Mouse (Mus musculus): ENCODE measurements at regions not wholly inside any gene's neighbourhood (a gene's known extent, or its start where the extent isn't known, plus 50 kb on each side); places are given as distances from the start of the nearest gene placed in this dataset.
A peak's percentile ranks its signal among the peaks of the same experiment; 100 is the strongest.

DNA sequence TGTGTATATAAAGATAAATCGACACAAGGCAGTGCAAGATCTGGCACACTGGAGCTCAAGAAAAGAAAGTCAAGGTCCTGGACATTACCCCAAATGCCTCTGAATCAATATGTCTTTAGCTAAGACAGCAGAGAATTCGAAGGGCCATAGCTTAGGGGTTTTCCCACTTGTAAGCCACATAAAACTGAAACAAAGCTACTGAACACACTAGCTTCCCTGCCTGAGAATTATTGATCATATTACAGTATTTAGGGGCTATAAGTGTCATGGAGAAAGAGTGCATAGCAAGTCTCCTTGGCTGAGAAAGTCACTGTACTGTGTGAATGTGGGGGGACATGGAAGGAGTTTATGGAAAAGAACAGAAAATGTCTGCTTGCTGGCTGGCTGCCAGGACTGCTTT is 207.3 kb upstream of the Htr1f start:
- Histone ChIP-seq H3K9ac (no peak overlapping the region), H3K4me2 (no peak overlapping the region), H3K27ac (no peak overlapping the region), H3K27me3 (no peaks in the 10 kb centered on the region), H3K36me3 (no peaks in the 10 kb centered on the region), H3K4me1 (no peaks in the 10 kb centered on the region), H3K4me3 (replicated peaks) (no peak overlapping the region), H3K9me3 (replicated peaks) (no peaks in the 10 kb centered on the region)
- WGBS = 70% methylated on average over 2 of the region's 2 CpGs
- no peak for ATAC-seq (replicated peaks; ENCODE audit: low FRiP score)

DNA sequence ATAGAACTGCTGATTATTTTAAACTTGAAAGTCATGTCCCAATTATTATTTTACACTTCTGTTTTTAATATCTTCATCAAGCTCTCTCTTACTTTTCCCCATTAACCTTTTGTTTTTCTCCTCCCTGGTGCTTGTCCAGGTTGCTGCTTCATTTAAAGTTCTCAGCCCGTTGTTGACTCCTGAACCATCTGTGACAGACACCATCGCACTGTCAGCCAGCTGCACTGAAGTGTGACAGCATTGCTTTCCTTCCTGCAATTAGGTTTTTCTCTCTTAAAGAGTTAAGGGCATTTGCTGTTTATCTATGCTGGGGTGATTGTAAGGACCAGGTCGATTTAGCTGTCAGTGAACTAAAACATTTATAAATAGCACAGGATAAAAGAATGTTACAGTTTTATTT is 205.3 kb upstream of the Pou1f1 start:
- no peak overlapping the region for H3K4me2 ChIP-seq
- 24% methylated on average over 3 of the region's 3 CpGs for WGBS
- no peak overlapping the region for H3K9ac ChIP-seq
- H3K36me3 ChIP-seq = no peaks in the 10 kb centered on the region
- H3K27me3 ChIP-seq = no peaks in the 10 kb centered on the region
- H3K27ac ChIP-seq = no peak overlapping the region
- H3K4me1 ChIP-seq = no peaks in the 10 kb centered on the region
- H3K4me3 ChIP-seq (replicated peaks) = no peak overlapping the region
- ATAC-seq (replicated peaks; ENCODE audit: low FRiP score) = peak; percentile 52; the same call in 1 of the 2 replicates
- no peaks in the 10 kb centered on the region for H3K9me3 ChIP-seq (replicated peaks)

DNA sequence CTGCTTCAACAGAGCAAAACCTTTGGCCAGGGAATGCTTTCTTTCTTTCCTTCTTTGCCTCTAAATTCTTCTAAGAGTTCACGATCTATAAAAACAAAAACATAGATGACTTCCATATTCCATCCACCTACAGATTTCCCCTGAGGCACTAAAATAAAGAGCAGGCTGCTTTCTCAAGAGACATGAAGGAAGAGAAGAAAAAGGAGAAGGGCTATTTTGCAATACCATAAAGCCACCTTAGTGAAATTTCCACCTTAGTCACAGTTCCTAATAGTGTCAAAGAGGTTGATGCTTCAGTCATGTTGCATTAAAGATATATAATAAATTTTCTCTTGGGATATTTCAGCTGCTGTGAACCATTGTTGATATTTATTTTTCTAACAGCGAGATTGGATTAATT is 187.9 kb upstream of the Pou1f1 start:
- ATAC-seq (replicated peaks; ENCODE audit: low FRiP score) = no peak
- Histone ChIP-seq H3K27me3 (no peaks in the 10 kb centered on the region), H3K4me1 (no peaks in the 10 kb centered on the region), H3K9ac (no peak overlapping the region), H3K4me3 (replicated peaks) (no peak overlapping the region), H3K27ac (no peak overlapping the region), H3K9me3 (replicated peaks) (no peaks in the 10 kb centered on the region), H3K36me3 (no peaks in the 10 kb centered on the region), H3K4me2 (no peak overlapping the region)
- 75% methylated on average over 2 of the region's 2 CpGs for WGBS

DNA sequence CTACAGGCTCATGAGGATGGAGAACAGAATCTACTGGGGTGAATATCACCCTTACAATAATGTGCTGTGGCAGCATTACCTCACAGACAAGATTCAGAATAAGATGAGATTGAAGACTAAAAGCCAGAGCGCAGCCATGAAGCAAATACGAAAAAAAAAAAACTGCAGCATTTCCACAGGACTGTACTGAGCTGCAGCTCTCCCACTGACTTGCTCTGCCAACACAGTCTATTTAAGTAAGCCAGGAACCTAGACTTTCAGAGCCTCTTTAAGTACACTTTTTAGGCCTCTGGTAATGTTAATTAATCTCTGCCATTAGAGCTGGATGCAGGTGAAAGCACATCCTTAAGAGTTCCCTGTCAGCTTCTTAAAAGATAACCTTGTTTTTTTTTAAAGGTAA is 181.1 kb upstream of the Pou1f1 start:
- Histone ChIP-seq H3K36me3 (no peaks in the 10 kb centered on the region), H3K27me3 (no peaks in the 10 kb centered on the region), H3K4me1 (no peaks in the 10 kb centered on the region), H3K27ac (no peak overlapping the region), H3K4me3 (replicated peaks) (no peak overlapping the region), H3K4me2 (no peak overlapping the region), H3K9me3 (replicated peaks) (no peaks in the 10 kb centered on the region), H3K9ac (no peak overlapping the region)
- no peak for ATAC-seq (replicated peaks; ENCODE audit: low FRiP score)
- WGBS = 91% methylated on average over 2 of the region's 2 CpGs

DNA sequence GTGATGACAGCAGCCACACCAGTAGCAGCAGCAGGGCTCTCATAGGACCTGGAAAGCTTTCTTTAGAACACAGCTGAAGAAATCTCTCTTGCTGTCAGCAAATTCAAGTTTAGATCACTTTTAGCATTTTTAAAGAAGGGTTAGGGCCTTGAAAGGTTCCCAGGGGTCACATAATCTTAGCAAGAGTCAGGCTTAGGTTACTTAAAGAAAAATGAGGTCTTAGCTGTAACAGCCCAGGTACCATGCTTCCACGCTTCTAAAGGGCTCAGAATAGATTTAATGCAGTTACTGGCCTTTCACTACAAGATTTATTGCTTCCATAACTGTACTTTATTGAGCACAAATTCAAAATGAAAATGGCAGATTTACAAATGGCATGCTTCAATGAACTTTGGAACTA is 160.4 kb upstream of the Pou1f1 start:
- Histone ChIP-seq H3K36me3 (no peaks in the 10 kb centered on the region), H3K4me3 (replicated peaks) (no peak overlapping the region)
- WGBS = 59% methylated on average over 1 of the region's 1 CpGs

DNA sequence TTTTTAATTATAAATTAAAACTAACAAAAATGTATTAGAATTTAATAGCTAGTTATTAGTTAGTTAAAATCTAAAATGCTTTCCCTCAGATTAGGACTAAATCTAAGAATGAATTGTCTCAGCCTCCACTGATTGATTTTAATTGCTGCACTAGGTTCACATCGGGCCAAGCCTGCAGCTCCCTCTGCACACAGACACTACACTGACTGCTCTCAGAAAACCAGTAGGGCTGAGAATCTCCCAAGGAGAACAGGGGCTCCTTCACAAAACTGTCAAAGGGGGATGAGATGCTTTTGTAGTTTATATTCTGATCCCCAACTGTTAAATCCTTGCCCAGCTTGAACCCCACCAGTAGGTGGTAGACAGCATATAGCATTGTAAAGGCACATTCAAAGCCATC is 151.0 kb upstream of the Pou1f1 start:
- Histone ChIP-seq H3K27ac (no peak overlapping the region), H3K4me1 (no peaks in the 10 kb centered on the region), H3K4me3 (replicated peaks) (no peak overlapping the region), H3K27me3 (no peaks in the 10 kb centered on the region), H3K9me3 (replicated peaks) (no peaks in the 10 kb centered on the region), H3K4me2 (no peak overlapping the region), H3K36me3 (no peaks in the 10 kb centered on the region), H3K9ac (no peak overlapping the region)
- ATAC-seq (replicated peaks; ENCODE audit: low FRiP score) = no peak
- 39% methylated on average over 1 of the region's 1 CpGs for WGBS

More for the DNA sequence above, 160.4 kb upstream of the Pou1f1 start:
- Histone ChIP-seq H3K4me2 (no peak overlapping the region), H3K9me3 (replicated peaks) (no peaks in the 10 kb centered on the region), H3K27ac (no peak overlapping the region), H3K4me1 (no peaks in the 10 kb centered on the region), H3K27me3 (no peaks in the 10 kb centered on the region), H3K9ac (no peak overlapping the region)
- no peak for ATAC-seq (replicated peaks; ENCODE audit: low FRiP score)

DNA sequence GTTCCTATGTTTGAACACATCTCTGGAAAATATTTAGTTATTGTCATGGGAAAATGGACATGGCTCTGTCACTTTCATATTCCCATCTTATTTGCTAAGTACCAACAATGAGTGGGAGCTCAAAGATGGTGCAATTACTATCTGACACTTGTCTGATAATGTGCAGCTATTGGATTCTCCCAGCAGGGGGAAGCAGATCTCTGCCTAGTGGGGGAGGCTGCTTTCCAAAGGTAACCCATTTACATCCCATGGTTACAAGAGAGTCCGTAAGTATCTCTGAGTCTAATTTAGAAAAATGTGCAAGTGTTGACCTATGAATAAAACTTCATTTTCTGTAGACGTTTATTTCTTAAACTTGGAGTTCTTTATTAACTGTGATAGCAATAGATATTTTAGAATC is 149.4 kb upstream of the Pou1f1 start:
- Histone ChIP-seq H3K4me3 (replicated peaks) (no peak overlapping the region), H3K9me3 (replicated peaks) (no peaks in the 10 kb centered on the region), H3K4me2 (no peak overlapping the region), H3K4me1 (no peaks in the 10 kb centered on the region), H3K9ac (no peak overlapping the region), H3K27me3 (no peaks in the 10 kb centered on the region), H3K36me3 (no peaks in the 10 kb centered on the region), H3K27ac (no peak overlapping the region)
- 66% methylated on average over 2 of the region's 2 CpGs for WGBS
- no peak for ATAC-seq (replicated peaks; ENCODE audit: low FRiP score)

DNA sequence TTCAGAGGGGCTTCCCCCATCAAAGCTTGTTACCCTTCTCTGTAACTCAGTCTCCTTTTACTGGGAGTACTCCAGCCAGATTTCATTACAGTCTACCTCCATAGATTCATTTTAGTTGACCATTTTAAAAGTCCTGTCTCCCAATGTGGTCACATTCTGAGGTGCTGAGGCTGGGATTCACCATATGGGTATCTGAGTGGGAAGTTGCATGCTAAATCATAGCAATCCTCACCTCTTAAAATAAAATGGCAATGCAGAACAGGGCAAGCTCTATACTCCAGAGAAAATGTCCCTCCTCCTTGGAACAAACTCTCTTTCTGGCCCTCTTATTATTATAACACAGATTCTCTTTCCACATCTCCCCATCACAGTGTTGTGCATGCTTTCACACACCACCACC is 143.8 kb upstream of the Pou1f1 start:
- ATAC-seq (replicated peaks; ENCODE audit: low FRiP score) = no peak
- no peaks in the 10 kb centered on the region for H3K4me1 ChIP-seq
- no peak overlapping the region for H3K4me3 ChIP-seq (replicated peaks)
- H3K27me3 ChIP-seq = no peaks in the 10 kb centered on the region
- no peaks in the 10 kb centered on the region for H3K9me3 ChIP-seq (replicated peaks)
- no peaks in the 10 kb centered on the region for H3K36me3 ChIP-seq
- H3K4me2 ChIP-seq = no peak overlapping the region
- H3K9ac ChIP-seq = no peak overlapping the region
- no peak overlapping the region for H3K27ac ChIP-seq

DNA sequence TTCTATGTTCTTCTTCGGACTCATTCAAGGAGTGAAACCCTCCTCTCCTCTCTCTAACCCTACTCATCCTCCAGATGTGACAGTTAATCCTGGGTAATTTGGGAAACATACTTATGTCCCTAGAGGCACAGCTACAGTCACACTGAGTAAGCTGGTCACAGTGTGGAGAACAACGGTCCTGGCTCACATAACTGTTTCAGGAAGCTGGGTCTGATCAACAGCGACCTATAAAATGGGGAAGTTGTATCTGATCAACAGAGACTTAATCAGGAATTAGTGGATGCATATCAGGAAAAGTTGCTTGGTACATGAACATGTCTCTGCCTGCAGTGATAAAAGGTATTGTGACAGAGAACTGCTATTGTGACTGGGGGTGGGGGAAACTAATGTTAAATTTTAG is 142.0 kb upstream of the Pou1f1 start:
- Histone ChIP-seq H3K27me3 (no peaks in the 10 kb centered on the region), H3K4me2 (no peak overlapping the region), H3K27ac (no peak overlapping the region), H3K4me3 (replicated peaks) (no peak overlapping the region), H3K9ac (no peak overlapping the region), H3K9me3 (replicated peaks) (no peaks in the 10 kb centered on the region), H3K4me1 (no peaks in the 10 kb centered on the region), H3K36me3 (no peaks in the 10 kb centered on the region)
- ATAC-seq (replicated peaks; ENCODE audit: low FRiP score) = no peak
- 79% methylated on average over 3 of the region's 3 CpGs for WGBS

DNA sequence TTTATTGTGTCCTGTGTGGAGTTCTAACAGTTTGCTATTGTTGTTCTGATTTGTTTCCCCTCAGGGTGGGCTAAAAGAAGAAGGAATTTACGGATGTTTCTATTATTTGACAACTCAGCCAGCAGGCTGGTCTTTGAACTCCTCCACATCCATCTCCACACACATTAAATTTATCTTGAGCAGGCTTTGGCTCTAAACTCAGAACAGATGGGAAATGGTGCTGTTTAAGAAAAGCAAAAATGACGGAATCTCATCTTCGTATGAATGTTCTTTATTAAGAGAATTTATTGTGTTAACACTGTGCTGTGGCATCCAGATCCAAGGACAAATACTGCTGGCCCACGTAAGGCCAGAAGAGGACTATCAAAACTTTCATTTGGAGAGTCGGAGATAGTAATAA is 140.4 kb upstream of the Pou1f1 start:
- no peak for ATAC-seq (replicated peaks; ENCODE audit: low FRiP score)
- H3K4me2 ChIP-seq = no peak overlapping the region
- no peak overlapping the region for H3K27ac ChIP-seq
- 60% methylated on average over 5 of the region's 5 CpGs for WGBS
- no peaks in the 10 kb centered on the region for H3K36me3 ChIP-seq
- no peak overlapping the region for H3K4me3 ChIP-seq (replicated peaks)
- H3K4me1 ChIP-seq = no peaks in the 10 kb centered on the region
- H3K27me3 ChIP-seq = no peaks in the 10 kb centered on the region
- H3K9ac ChIP-seq = no peak overlapping the region
- H3K9me3 ChIP-seq (replicated peaks) = no peaks in the 10 kb centered on the region

DNA sequence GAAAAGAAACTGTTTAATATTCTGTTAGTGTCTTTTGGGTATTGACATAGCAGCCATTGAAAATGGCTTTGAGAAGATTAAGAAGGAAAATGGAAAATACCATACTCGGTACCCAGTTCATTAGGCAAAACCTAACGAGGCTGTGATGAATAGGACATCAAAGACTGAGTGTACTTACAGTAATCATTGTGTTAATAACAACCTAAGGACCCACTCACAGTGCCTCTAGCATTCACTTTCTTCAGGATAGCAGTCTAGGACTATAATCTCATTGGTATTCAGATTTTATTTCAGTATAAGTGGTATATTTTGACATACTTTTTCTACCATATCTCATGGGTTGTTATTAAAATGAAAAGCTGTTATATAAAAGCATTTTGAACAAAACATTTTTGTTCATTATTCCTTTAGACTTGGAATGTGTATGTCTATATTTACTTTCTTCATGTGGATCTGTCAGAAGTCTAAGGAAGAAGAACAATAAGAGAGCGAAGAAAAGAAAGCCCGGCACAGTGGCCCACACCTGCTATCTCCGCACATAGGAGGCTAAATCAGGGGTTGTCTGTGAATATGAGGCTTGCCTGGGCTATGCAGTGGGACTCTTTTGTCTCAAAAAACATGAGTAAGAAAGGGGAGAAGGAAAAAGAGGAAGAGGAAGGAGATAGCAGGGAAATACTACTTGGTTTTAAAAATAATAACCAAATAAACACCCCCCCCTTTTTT is 116.2 kb upstream of the Pou1f1 start:
- Histone ChIP-seq H3K4me3 (replicated peaks) (no peak overlapping the region), H3K4me1 (no peaks in the 10 kb centered on the region), H3K4me2 (no peak overlapping the region), H3K27ac (no peak overlapping the region), H3K36me3 (no peaks in the 10 kb centered on the region), H3K9me3 (replicated peaks) (no peaks in the 10 kb centered on the region), H3K27me3 (no peaks in the 10 kb centered on the region), H3K9ac (no peak overlapping the region)
- 87% methylated on average over 5 of the region's 5 CpGs for WGBS
- no peak for ATAC-seq (replicated peaks; ENCODE audit: low FRiP score)

DNA sequence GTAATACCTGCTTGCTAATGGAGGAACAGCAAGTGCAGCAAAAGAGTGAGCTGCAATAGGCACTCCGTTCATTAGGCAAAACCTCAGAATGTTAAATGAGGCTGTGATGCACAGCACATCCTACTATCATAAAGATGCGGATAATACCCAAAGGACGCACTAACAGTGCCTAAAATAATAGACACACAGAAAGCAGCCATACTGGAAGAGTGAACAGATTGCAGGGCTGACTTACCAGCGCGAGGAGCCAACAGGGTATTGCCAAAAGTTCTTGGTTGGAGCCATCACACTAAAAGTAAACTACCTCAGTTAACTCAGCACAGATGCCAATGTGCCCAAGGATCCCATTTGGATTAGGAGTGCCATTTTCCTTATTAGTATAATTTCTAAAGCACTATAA is 115.5 kb upstream of the Pou1f1 start:
- Histone ChIP-seq H3K27me3 (no peaks in the 10 kb centered on the region), H3K4me3 (replicated peaks) (no peak overlapping the region), H3K9me3 (replicated peaks) (no peaks in the 10 kb centered on the region), H3K4me2 (no peak overlapping the region), H3K9ac (no peak overlapping the region), H3K36me3 (no peaks in the 10 kb centered on the region), H3K4me1 (no peaks in the 10 kb centered on the region), H3K27ac (no peak overlapping the region)
- 86% methylated on average over 5 of the region's 5 CpGs for WGBS
- no peak for ATAC-seq (replicated peaks; ENCODE audit: low FRiP score)

DNA sequence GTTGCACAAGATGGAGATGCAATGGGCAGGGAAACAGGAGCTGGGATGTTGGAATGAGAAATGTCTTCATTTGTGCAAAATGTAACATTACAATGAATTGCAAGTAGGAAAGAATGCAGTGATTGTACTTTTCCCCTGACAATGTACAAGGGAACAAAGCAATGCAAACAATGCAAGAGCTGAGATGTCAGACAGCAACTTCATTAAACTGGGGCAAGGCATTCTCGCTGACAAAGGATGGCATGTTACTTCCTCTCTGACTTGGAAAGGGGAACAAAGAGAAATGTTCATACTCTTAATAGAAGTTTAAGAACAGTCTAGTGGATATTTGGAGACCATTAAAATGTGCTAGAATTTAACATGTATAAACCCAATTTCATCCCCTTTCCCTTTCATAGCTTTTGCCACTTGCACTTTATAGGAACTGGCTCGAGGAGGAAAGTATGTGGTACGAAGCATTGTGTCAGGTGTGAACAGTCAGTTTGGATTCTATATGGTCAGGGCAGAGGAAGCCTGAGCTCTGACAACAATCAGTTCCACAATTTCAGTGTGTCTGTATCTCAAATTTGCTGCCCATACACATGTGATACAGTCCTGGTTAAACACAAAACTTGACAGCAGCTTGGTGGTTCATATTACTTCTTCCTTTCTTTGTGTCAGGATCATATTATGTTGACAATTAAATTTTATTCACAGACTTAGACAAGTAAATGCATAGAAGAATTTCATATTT is 114.3 kb upstream of the Pou1f1 start:
- H3K4me1 ChIP-seq = no peaks in the 10 kb centered on the region
- 84% methylated on average over 3 of the region's 3 CpGs for WGBS
- no peak overlapping the region for H3K4me2 ChIP-seq
- ATAC-seq (replicated peaks; ENCODE audit: low FRiP score) = no peak
- no peaks in the 10 kb centered on the region for H3K36me3 ChIP-seq
- H3K27me3 ChIP-seq = no peaks in the 10 kb centered on the region
- H3K27ac ChIP-seq = no peak overlapping the region
- H3K4me3 ChIP-seq (replicated peaks) = no peak overlapping the region
- no peaks in the 10 kb centered on the region for H3K9me3 ChIP-seq (replicated peaks)
- no peak overlapping the region for H3K9ac ChIP-seq
